Mouse (Mus musculus) MEL (cell line): ENCODE data around the gene Sart3. TPM values are rescaled to one million over a fixed set of nuclear protein-coding genes. Genes with fewer than 3 reads are reported as not detected.
A peak's percentile ranks its signal among the peaks of the same experiment; 100 is the strongest.
"Not testable (repeated sequence)": the region's sequence is repeated elsewhere in the genome, so short reads cannot be mapped to it uniquely, and the experiment has no call there.

Experiments
- DNase-seq: peaks from one replicate; pipeline ENCODE4 v3.0.0; 2011; ENCODE audit warnings: low read depth, low spot score
- H3K27ac ChIP-seq: 2 replicates; pipeline ENCODE4 v1.5.1; 2012; ENCODE audit warnings: low read depth, mild to moderate bottlenecking, control low read depth, low read length, moderate library complexity; ENCODE audit not compliant: control insufficient read depth
- H3K27me3 ChIP-seq, 2 experiments: fragments of 150-350 bp in 1 of 2; sonication (generic) in 1 of 2; 2 replicates each; pipeline ENCODE4 v1.6.1; 2012; ENCODE audit warnings: low read length in 2 of 2, mild to moderate bottlenecking in 2 of 2, improper control_type of control experiment in 1 of 2, moderate library complexity in 1 of 2; ENCODE audit not compliant: insufficient read depth in 2 of 2, control insufficient read depth in 1 of 2
- H3K36me3 ChIP-seq, 2 experiments: 2 replicates each; pipeline ENCODE4 v1.6.1; 2012 to 2014; ENCODE audit warnings: low read length in 2 of 2, improper control_type of control experiment in 1 of 2, inconsistent platforms in 1 of 2, mild to moderate bottlenecking in 1 of 2; ENCODE audit not compliant: insufficient read depth in 2 of 2, control insufficient read depth in 1 of 2
- H3K4me1 ChIP-seq, 2 experiments: fragments of 150-350 bp in 1 of 2; sonication (generic) in 1 of 2; 2 replicates each; pipeline ENCODE4 v1.6.1; 2012; ENCODE audit warnings: low read length in 2 of 2, improper control_type of control experiment in 1 of 2, mild to moderate bottlenecking in 1 of 2; ENCODE audit not compliant: insufficient read depth in 2 of 2, control insufficient read depth in 1 of 2
- H3K4me3 ChIP-seq, 2 experiments: fragments of 150-350 bp in 1 of 2; sonication (generic) in 1 of 2; 2 replicates each; pipeline ENCODE4 v1.5.1; 2012; ENCODE audit warnings: low read depth in 2 of 2, low read length in 2 of 2, mild to moderate bottlenecking in 2 of 2, moderate library complexity in 2 of 2, control low read depth in 1 of 2, improper control_type of control experiment in 1 of 2; ENCODE audit not compliant: control insufficient read depth in 1 of 2, insufficient read depth in 1 of 2
- H3K79me2 ChIP-seq: 2 replicates; pipeline ENCODE4 v1.6.1; 2012; ENCODE audit warnings: mild to moderate bottlenecking, low read length, moderate library complexity; ENCODE audit not compliant: control insufficient read depth, poor library complexity, insufficient read depth
- H3K9ac ChIP-seq: 2 replicates; pipeline ENCODE4 v1.6.1; 2012; ENCODE audit warnings: low read depth, mild to moderate bottlenecking, control low read depth, low read length, moderate library complexity; ENCODE audit not compliant: control insufficient read depth, poor library complexity, severe bottlenecking
- H3K9me3 ChIP-seq: fragments of 150-350 bp; sonication (generic); replicated peaks from 2 replicates; pipeline ENCODE4 v1.6.1; 2012; ENCODE audit warnings: mild to moderate bottlenecking, low read length, improper control_type of control experiment, moderate library complexity; ENCODE audit not compliant: insufficient read depth
- CTCF ChIP-seq, 3 experiments: IDR thresholded peaks in 2 of 3; conservative IDR thresholded peaks in 1 of 3; 2 replicates each; pipeline ENCODE4 v1.5.1; 2011 to 2012; ENCODE audit warnings: low read length in 3 of 3, low read depth in 2 of 3, mild to moderate bottlenecking in 2 of 3, improper control_type of control experiment in 1 of 3, inconsistent platforms in 1 of 3, mixed read lengths in 1 of 3, moderate library complexity in 1 of 3; ENCODE audit not compliant: control insufficient read depth in 1 of 3, insufficient read depth in 1 of 3, poor library complexity in 1 of 3, severe bottlenecking in 1 of 3
- GATA1 ChIP-seq: IDR thresholded peaks from 2 replicates; pipeline ENCODE4 v1.6.1; 2011; ENCODE audit warnings: low read depth, low read length, improper control_type of control experiment
- JUND ChIP-seq: IDR thresholded peaks from 2 replicates; pipeline ENCODE4 v1.6.1; 2011; ENCODE audit warnings: low read depth, mild to moderate bottlenecking, improper control_type of control experiment, low read length
- MAFK ChIP-seq: IDR thresholded peaks from 2 replicates; pipeline ENCODE4 v1.6.1; 2011; ENCODE audit warnings: low read depth, mild to moderate bottlenecking, low read length, improper control_type of control experiment, borderline replicate concordance
- MAX ChIP-seq: IDR thresholded peaks from 2 replicates; pipeline ENCODE4 v1.6.1; 2011; ENCODE audit warnings: low read length, improper control_type of control experiment
- MEF2A ChIP-seq: IDR thresholded peaks from 2 replicates; pipeline ENCODE4 v1.6.1; 2014; ENCODE audit warnings: low read depth, mild to moderate bottlenecking, inconsistent platforms, low read length, improper control_type of control experiment; ENCODE audit not compliant: poor library complexity, insufficient replicate concordance, severe bottlenecking; ENCODE audit errors: extremely low read depth
- MXI1 ChIP-seq: IDR thresholded peaks from 2 replicates; pipeline ENCODE4 v1.6.1; 2011; ENCODE audit warnings: mild to moderate bottlenecking, low read depth, low read length, improper control_type of control experiment
- MYC ChIP-seq: IDR thresholded peaks from 2 replicates; pipeline ENCODE4 v1.6.1; 2011; ENCODE audit warnings: low read depth, mild to moderate bottlenecking, low read length, improper control_type of control experiment, moderate library complexity
- POLR2AphosphoS5 ChIP-seq: IDR thresholded peaks from 2 replicates; pipeline ENCODE4 v1.6.1; 2012; ENCODE audit warnings: low read depth, borderline replicate concordance, mild to moderate bottlenecking, inconsistent platforms, low read length, moderate library complexity, mixed read lengths
- RAD21 ChIP-seq: IDR thresholded peaks from 2 replicates; pipeline ENCODE4 v1.6.1; 2011; ENCODE audit warnings: mild to moderate bottlenecking, low read depth, low read length, improper control_type of control experiment
- RCOR1 ChIP-seq: IDR thresholded peaks from 2 replicates; pipeline ENCODE4 v1.6.1; 2012; ENCODE audit warnings: low read depth, mild to moderate bottlenecking, inconsistent platforms, low read length, improper control_type of control experiment
- TCF12 ChIP-seq: IDR thresholded peaks from 2 replicates; pipeline ENCODE4 v1.6.1; 2014; ENCODE audit warnings: low read depth, mild to moderate bottlenecking, inconsistent platforms, low read length, improper control_type of control experiment, moderate library complexity
- ZKSCAN1 ChIP-seq: IDR thresholded peaks from 2 replicates; pipeline ENCODE4 v1.6.1; 2012; ENCODE audit warnings: low read depth, mild to moderate bottlenecking, inconsistent platforms, low read length, improper control_type of control experiment, moderate library complexity
- ZNF384 ChIP-seq: IDR thresholded peaks from 2 replicates; pipeline ENCODE4 v1.6.1; 2012; ENCODE audit warnings: low read depth, mild to moderate bottlenecking, inconsistent platforms, low read length, improper control_type of control experiment
- polyA plus RNA-seq, 2 experiments: library from polyadenylated mRNA; stranded (reverse) in 1 of 2; unstranded in 1 of 2; fragments of >175 nt in 1 of 2; fragments of >200 nt in 1 of 2; gene quantifications; 2 replicates each; pipeline versions ENCODE4 v1.2.1 to v1.2.4; 2012; ENCODE audit warnings: low replicate concordance in 2 of 2, low read depth in 1 of 2; ENCODE audit not compliant: insufficient read length in 2 of 2, insufficient read depth in 1 of 2, missing spikeins in 1 of 2
- total RNA-seq: library from RNA; depleted of rRNA; stranded (reverse); fragments of 300-350 nt; gene quantifications from 2 replicates; pipeline ENCODE4 v1.2.3, GENCODE M21; 2012

The Sart3 gene
- total and polyA plus RNA-seq, 3 experiments, result 41.4 to 74.4 TPM; not detected in 1

DNA sequence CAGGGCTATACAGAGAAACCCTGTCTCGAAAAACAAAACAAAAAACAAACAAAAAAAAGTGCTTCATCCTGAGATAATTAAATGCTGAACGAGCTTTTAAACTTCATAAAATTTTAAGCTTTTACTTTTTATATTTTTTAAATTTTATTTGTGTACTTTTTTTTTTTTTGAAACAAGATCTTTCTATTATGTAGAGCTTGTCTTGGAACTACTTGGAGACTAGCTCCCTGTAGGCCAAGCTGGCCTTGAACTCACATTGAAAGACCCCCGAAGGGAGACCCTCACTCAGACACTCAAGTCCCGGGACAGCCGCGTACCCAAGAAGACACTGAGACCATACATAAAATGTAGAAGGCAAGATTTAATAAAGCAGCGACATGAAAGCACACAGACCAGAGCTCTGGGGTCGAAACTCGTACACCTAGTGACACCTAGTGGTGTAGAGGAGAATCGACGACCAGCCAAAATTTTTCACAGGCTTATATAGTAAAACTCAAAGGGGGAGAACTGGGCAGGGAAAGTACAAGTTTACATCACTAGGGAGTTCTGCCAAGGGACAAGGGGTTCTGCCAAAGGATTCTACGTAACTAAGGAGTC lies 39.6 kb upstream of the Sart3 start:
- H3K9ac ChIP-seq, H3K9me3 ChIP-seq, H3K79me2 ChIP-seq, H3K27ac ChIP-seq, H3K4me3 ChIP-seq, H3K27me3 ChIP-seq, H3K36me3 ChIP-seq, H3K4me1 ChIP-seq: not testable (repeated sequence)
- TF ChIP-seq CTCF (IDR thresholded peaks at IDR 0.05 in 2 of 3, conservative IDR thresholded peaks at IDR 0.05 in 1 of 3; ENCODE audit: control insufficient read depth in 1 of 3, insufficient read depth in 1 of 3, low read depth in 2 of 3, low read length in 3 of 3, poor library complexity in 1 of 3, severe bottlenecking in 1 of 3) (peak in 2 of 3 experiments; percentile 28 to 43; a peak in 3 of 6 replicates), RAD21 (peak; percentile 28)
- peak; percentile 18 for DNase-seq

DNA sequence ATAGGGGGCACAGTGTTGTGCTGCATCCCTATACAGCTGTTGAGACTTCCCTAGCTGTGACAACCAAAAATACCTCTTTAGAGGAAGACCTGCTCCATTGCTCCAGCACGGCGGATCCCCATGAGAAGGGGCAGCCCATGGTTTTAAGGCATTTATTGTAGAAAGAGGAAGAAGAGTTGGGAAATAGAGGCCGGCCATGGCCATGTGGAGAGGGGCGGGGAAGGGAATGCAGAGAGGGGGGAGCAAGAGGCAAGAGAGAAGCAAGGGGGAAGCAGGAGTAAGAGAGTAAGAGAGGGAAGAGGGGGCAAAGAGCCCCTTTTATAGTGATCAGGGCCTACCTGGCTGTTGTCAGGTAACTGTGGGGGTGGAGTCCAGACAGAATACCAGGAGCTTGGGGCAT lies 37.8 kb upstream of the Sart3 start:
- Histone ChIP-seq H3K4me1 (no peaks in the 10 kb centered on the region), H3K27me3 (no peaks in the 10 kb centered on the region; a peak in 1 of 4 replicates), H3K9me3 (no peaks in the 10 kb centered on the region), H3K79me2 (no peaks in the 10 kb centered on the region), H3K27ac (no peak overlapping the region), H3K36me3 (no peaks in the 10 kb centered on the region)
- DNase-seq, result no peak
- no peak for TF ChIP-seq MYC
- TF ChIP-seq MAFK, result no peak
- no peak for TF ChIP-seq RCOR1
- TF ChIP-seq MAX, result no peak
- no peak for TF ChIP-seq ZKSCAN1
- no peak for TF ChIP-seq POLR2AphosphoS5
- no peak for TF ChIP-seq GATA1
- TF ChIP-seq TCF12, result no peak
- TF ChIP-seq CTCF (IDR thresholded peaks at IDR 0.05 in 2 of 3, conservative IDR thresholded peaks at IDR 0.05 in 1 of 3; ENCODE audit: control insufficient read depth in 1 of 3, insufficient read depth in 1 of 3, low read depth in 2 of 3, low read length in 3 of 3, poor library complexity in 1 of 3, severe bottlenecking in 1 of 3), result no peak
- TF ChIP-seq MEF2A, result no peak
- no peak for TF ChIP-seq MXI1
- TF ChIP-seq, all 39 proteins: peak for 0
- no peak overlapping the region for H3K4me3 ChIP-seq
- H3K9ac ChIP-seq, result no peak overlapping the region

DNA sequence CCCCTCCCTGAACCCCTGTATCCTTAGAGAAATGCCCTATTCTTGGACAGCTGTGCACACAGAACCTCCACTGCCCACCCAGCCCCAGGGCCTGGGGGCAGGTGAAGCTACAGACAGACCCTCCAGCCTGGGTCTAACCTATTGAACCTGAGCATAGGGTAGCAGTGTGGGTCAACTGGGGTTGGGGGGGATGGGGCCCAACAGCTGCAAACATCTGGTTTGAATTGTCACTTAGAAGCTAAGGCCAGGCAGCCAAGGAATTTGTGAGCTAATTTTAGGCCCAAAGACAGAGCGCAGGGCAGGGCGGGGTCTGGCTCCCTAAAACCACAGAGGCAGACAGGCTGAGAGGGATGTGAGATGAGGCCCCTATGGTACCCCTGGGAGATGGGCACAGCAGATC lies 35.9 kb upstream of the Sart3 start:
- H3K27ac ChIP-seq, result no peak overlapping the region
- H3K9me3 ChIP-seq, result no peaks in the 10 kb centered on the region
- no peak overlapping the region for H3K9ac ChIP-seq
- DNase-seq, result no peak
- H3K79me2 ChIP-seq, result no peaks in the 10 kb centered on the region
- no peaks in the 10 kb centered on the region for H3K36me3 ChIP-seq
- H3K4me1 ChIP-seq, result no peaks in the 10 kb centered on the region
- no peak overlapping the region for H3K4me3 ChIP-seq
- H3K27me3 ChIP-seq, result no peaks in the 10 kb centered on the region; a peak in 1 of 4 replicates
- TF ChIP-seq JUND, result no peak
- no peak for TF ChIP-seq MAX
- TF ChIP-seq ZNF384, result no peak
